In genomic region chr4:45545851-45546250, GRCm38 (mm10) we compare ENCODE assay signal across 26 mouse cellular contexts. TPM values are rescaled to one million over a fixed set of nuclear protein-coding genes. Genes with fewer than 3 reads are reported as not detected.
DNase-seq lines count a peak whose midpoint lies in the region; ATAC-seq lines count a peak whose summit lies in the region.
"Had no signal": no experiment of that assay in that cellular context is flagged by ENCODE, and none has a peak within 500 bp of the region (broad histone marks: within the 10 kb centered on the region; RNA-seq: fewer than 3 reads in every experiment).

No protein-coding gene starts in this region.

- H3K27me3 ChIP-seq in embryonic facial prominence, embryonic 15.5 days = no peaks in the 10 kb centered on the region
- no peaks in the 10 kb centered on the region for H3K27me3 ChIP-seq in embryonic facial prominence, embryonic 10.5 days (replicated peaks; ENCODE audit: low read depth, poor library complexity, severe bottlenecking)
- H3K27me3 ChIP-seq in midbrain, embryonic 11.5 days (ENCODE audit: control insufficient read depth, insufficient read depth, low read length) = no peaks in the 10 kb centered on the region
- H3K27me3 ChIP-seq in midbrain, embryonic 13.5 days = no peaks in the 10 kb centered on the region
- H3K27me3 ChIP-seq: embryonic facial prominence, embryonic 13.5 days; forebrain, embryonic 13.5 days; hindbrain, embryonic 13.5 days had no signal

- no peak for DNase-seq in embryonic facial prominence, embryonic 10.5 days (ENCODE audit: low spot score)
- peak; percentile 66 for DNase-seq in midbrain, embryonic 11.5 days (ENCODE audit: low spot score, missing footprints)
- no peak for DNase-seq in spleen, adult 18-20 months
- DNase-seq in heart, postnatal 10 days = no peak
- DNase-seq: adrenal gland, adult 2 months; adrenal gland, postnatal 14 days; B cell, adult 2 months; cerebellum, adult 18-20 months; cerebellum, adult 9-10 months; cerebellum, postnatal 14 days; gastrocnemius, postnatal 10 days; gastrocnemius, postnatal 36 days; heart, adult 11 months; heart, postnatal 36 days had no signal

- 54% methylated on average over 8 of the region's 8 CpGs for WGBS in embryonic facial prominence, embryonic 15.5 days
- 63% methylated on average over 8 of the region's 8 CpGs for WGBS in embryonic facial prominence, embryonic 10.5 days
- 64% methylated on average over 8 of the region's 8 CpGs for WGBS in midbrain, embryonic 11.5 days
- WGBS in midbrain, embryonic 13.5 days = 67% methylated on average over 8 of the region's 8 CpGs

- no peak overlapping the region for H3K4me3 ChIP-seq in embryonic facial prominence, embryonic 15.5 days (replicated peaks)
- H3K4me3 ChIP-seq in embryonic facial prominence, embryonic 10.5 days = no peak overlapping the region
- no peak overlapping the region for H3K4me3 ChIP-seq in midbrain, embryonic 11.5 days (ENCODE audit: low read depth, low read length)
- H3K4me3 ChIP-seq in midbrain, embryonic 13.5 days (replicated peaks) = no peak overlapping the region
- H3K4me3 ChIP-seq: embryonic facial prominence, embryonic 13.5 days; forebrain, embryonic 10.5 days; forebrain, embryonic 13.5 days; hindbrain, embryonic 10.5 days; hindbrain, embryonic 13.5 days had no signal

- intact Hi-C loops in heart, postnatal 10 days (cut with DNase I) = loop anchor here (5.0 kb wide), 1 partner anchor 226 kb away; no protein-coding TSS in a partner anchor

- H3K36me3 ChIP-seq in embryonic facial prominence, embryonic 15.5 days = no peaks in the 10 kb centered on the region
- H3K36me3 ChIP-seq in embryonic facial prominence, embryonic 10.5 days (replicated peaks) = no peaks in the 10 kb centered on the region
- H3K36me3 ChIP-seq in midbrain, embryonic 11.5 days (ENCODE audit: control insufficient read depth, insufficient read depth, low read length) = no peaks in the 10 kb centered on the region
- no peaks in the 10 kb centered on the region for H3K36me3 ChIP-seq in midbrain, embryonic 13.5 days
- H3K36me3 ChIP-seq: embryonic facial prominence, embryonic 13.5 days; forebrain, embryonic 10.5 days; hindbrain, embryonic 10.5 days; hindbrain, embryonic 13.5 days had no signal

- no peak overlapping the region for H3K9ac ChIP-seq in embryonic facial prominence, embryonic 15.5 days
- no peak overlapping the region for H3K9ac ChIP-seq in midbrain, embryonic 11.5 days (ENCODE audit: low read length)
- no peak overlapping the region for H3K9ac ChIP-seq in midbrain, embryonic 13.5 days (replicated peaks)
- H3K9ac ChIP-seq: embryonic facial prominence, embryonic 13.5 days; forebrain, embryonic 13.5 days; hindbrain, embryonic 13.5 days had no signal

- no peaks in the 10 kb centered on the region for H3K4me1 ChIP-seq in embryonic facial prominence, embryonic 15.5 days
- peaks cover 4% of the 10 kb centered on the region; the same call in 1 of the 2 replicates for H3K4me1 ChIP-seq in embryonic facial prominence, embryonic 10.5 days
- no peaks in the 10 kb centered on the region for H3K4me1 ChIP-seq in midbrain, embryonic 11.5 days (ENCODE audit: control insufficient read depth, insufficient read depth, low read length)
- peaks cover 6% of the 10 kb centered on the region for H3K4me1 ChIP-seq in midbrain, embryonic 13.5 days (replicated peaks)
- H3K4me1 ChIP-seq: hindbrain, embryonic 13.5 days had no signal

- ATAC-seq in embryonic facial prominence, embryonic 15.5 days (ENCODE audit: insufficient number of reproducible peaks, low FRiP score, low TSS enrichment, low read depth) = no peak
- no peak for ATAC-seq in midbrain, embryonic 11.5 days (ENCODE audit: low FRiP score)
- ATAC-seq in midbrain, embryonic 13.5 days = no peak
- ATAC-seq in megakaryocyte, adult 5-6 weeks (ENCODE audit: poor library complexity, severe bottlenecking) = peak; percentile 82
- no peak for ATAC-seq in cerebellum, adult (ENCODE audit: insufficient number of reproducible peaks, low FRiP score, low TSS enrichment)
- ATAC-seq: forebrain, embryonic 13.5 days; forebrain, embryonic 16.5 days; hindbrain, embryonic 16.5 days had no signal

- H3K27ac ChIP-seq in embryonic facial prominence, embryonic 15.5 days (replicated peaks) = peak overlapping the region; percentile 17; the same call in 1 of the 2 replicates
- no peak overlapping the region for H3K27ac ChIP-seq in embryonic facial prominence, embryonic 10.5 days (replicated peaks)
- H3K27ac ChIP-seq in midbrain, embryonic 11.5 days (ENCODE audit: low read depth, low read length) = no peak overlapping the region
- H3K27ac ChIP-seq in midbrain, embryonic 13.5 days = no peak overlapping the region
- H3K27ac ChIP-seq: embryonic facial prominence, embryonic 13.5 days; forebrain, embryonic 10.5 days; forebrain, embryonic 13.5 days; hindbrain, embryonic 10.5 days; hindbrain, embryonic 13.5 days had no signal

- no peak overlapping the region for H3K4me2 ChIP-seq in embryonic facial prominence, embryonic 15.5 days (replicated peaks)
- no peak overlapping the region for H3K4me2 ChIP-seq in midbrain, embryonic 11.5 days
- H3K4me2 ChIP-seq in midbrain, embryonic 13.5 days (replicated peaks) = no peak overlapping the region
- H3K4me2 ChIP-seq: embryonic facial prominence, embryonic 13.5 days; forebrain, embryonic 13.5 days; heart, embryonic 11.5 days; hindbrain, embryonic 13.5 days had no signal

- no peaks in the 10 kb centered on the region for H3K9me3 ChIP-seq in embryonic facial prominence, embryonic 15.5 days (replicated peaks)
- H3K9me3 ChIP-seq in embryonic facial prominence, embryonic 10.5 days = no peaks in the 10 kb centered on the region
- H3K9me3 ChIP-seq in midbrain, embryonic 11.5 days (ENCODE audit: control insufficient read depth, low read length) = no peaks in the 10 kb centered on the region
- H3K9me3 ChIP-seq in midbrain, embryonic 13.5 days = no peaks in the 10 kb centered on the region
- H3K9me3 ChIP-seq: embryonic facial prominence, embryonic 13.5 days; forebrain, embryonic 10.5 days; forebrain, embryonic 13.5 days; hindbrain, embryonic 10.5 days; hindbrain, embryonic 13.5 days had no signal

RNA-seq across cellular contexts. Expression of gene Shb, which starts 13.6 kb away (rescaled TPM):
- 9.1 and 9.9 TPM in 2 replicates for polyA plus RNA-seq in embryonic facial prominence, embryonic 15.5 days (2015; fragmentation: Nextera tagmentation; extraction: Ambion mirVana)
- polyA plus RNA-seq in embryonic facial prominence, embryonic 10.5 days (2016; fragmentation: Nextera tagmentation; extraction: Ambion mirVana) = 3.9 and 4.9 TPM in 2 replicates
- polyA plus RNA-seq in midbrain, embryonic 11.5 days (2014; fragmentation: Nextera tagmentation; extraction: Ambion mirVana) = 2.7 and 2.8 TPM in 2 replicates
- 2.7 and 3.6 TPM in 2 replicates for polyA plus RNA-seq in midbrain, embryonic 13.5 days (2015; fragmentation: Nextera tagmentation; extraction: Ambion mirVana)
- total RNA-seq in megakaryocyte, adult 5-6 weeks (2015) = 3.7 and 3.9 TPM in 2 replicates
- total RNA-seq in megakaryocyte, adult 5-6 weeks (2017) = 1.8 and 3.3 TPM in 2 replicates
- 10 to 100 TPM; 67.9 to 71.6 TPM for total RNA-seq in heart, postnatal 10 days (2021)
